Mouse (Mus musculus): ENCODE measurements at regions not wholly inside any gene's neighbourhood (a gene's known extent, or its start where the extent isn't known, plus 50 kb on each side); places are given as distances from the start of the nearest gene placed in this dataset.

DNA sequence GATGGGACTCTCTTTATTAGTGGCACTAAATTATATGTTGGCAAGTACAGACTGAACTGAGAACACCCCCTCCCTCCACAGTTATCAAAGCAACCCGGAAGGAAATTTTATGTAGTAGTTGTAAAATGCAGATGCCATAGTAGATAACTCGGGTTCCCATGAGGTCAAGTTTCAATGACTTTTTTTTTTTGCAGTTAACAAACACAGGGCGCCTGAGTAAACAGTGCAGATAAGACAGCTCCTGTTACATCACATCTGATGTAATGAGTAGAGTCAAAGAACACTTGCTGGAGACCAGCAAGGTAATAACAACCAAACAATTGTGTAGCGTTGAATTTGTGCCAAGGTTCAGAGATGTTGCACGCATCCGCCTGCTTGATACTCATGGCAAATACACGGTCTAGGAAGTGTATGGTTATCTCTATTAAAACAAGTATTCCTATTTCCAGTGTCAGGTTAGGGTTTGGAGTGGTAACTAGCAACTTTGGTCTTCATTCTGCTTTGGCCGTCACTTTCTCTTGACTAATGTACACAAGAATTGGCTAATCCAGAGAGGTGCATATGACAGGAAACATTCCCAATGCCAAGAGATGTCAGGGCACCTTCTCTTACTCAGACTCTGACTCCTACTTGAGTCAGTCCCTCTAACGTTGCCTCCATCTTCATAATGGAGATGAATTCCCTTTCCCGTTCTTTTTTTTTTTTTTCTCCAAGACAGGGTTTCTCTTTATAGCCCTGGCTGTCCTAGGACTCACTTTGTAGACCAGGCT is 66.3 kb upstream of the Sp4 start:
- DNase-seq: no peak

DNA sequence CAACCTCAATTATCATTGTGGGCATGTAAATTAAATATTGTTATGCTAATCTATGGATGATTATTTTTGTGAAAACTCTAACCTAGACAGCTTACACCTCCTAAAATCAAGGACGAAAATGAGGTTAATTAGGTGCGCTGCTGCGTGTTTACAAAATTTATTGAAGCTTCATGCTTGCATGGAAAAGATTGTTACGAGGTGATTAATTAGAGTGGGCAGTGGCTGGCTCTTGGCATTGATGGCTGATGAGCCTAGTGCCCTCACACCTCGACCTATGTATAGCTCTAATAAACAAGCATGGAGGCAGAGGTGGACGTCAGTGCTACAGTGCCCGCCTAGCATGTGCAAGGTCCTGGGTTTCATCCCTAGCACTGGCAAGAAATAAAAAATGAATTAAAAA is 51.6 kb upstream of the Sp4 start:
- no peak overlapping the region for H3K27ac ChIP-seq
- no peak for DNase-seq
- intact Hi-C loops (cut with DNase I): no loop called here
- H3K4me3 ChIP-seq: no peak overlapping the region
- no peak for TF ChIP-seq CTCF (IDR thresholded peaks at IDR 0.05)

More for the DNA sequence above, 66.3 kb upstream of the Sp4 start:
- intact Hi-C loops (cut with DNase I): no loop called here
- Histone ChIP-seq H3K27ac (no peak overlapping the region), H3K4me3 (no peak overlapping the region)
- TF ChIP-seq CTCF (IDR thresholded peaks at IDR 0.05): no peak

DNA sequence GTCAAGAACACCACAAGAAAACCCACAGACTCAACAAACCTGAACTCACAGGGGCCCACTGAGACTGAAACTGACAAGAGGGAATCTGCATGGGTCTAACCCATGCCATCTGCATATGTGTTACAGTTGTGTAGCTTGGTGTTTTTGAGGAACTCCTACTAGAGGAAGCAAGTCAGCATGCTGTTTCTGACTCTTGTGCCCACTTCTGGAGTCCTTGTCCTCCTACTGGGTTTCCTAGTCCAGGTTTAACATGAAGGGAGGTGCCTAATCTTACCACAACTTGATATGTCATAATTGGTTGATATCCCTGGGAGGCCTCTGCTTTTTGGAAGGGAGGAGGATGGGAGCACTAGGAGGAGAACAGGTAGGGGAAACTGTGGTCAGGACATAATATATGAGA is 50.2 kb upstream of the Sp4 start:
- no peak for DNase-seq
- TF ChIP-seq CTCF (IDR thresholded peaks at IDR 0.05): no peak
- Histone ChIP-seq H3K27ac (no peak overlapping the region), H3K4me3 (no peak overlapping the region)
- intact Hi-C loops (cut with DNase I): no loop called here
